Mouse (Mus musculus) urinary bladder, postnatal 10 days (tissue): ENCODE results near the gene Tmem95.

Experiments
- DNase-seq: peaks from one replicate; pipeline ENCODE4 v3.0.0; 2022; ENCODE audit warnings: low spot score

Gene Tmem95

GRCm38 (mm10) chr11:69846198-69846680 is 31.6 kb downstream of the Tmem95 start, which contains the start of gene Plscr3:
Gene Plscr3, plus strand, starts transcription at chr11:69846376.
- peak; percentile 55 for DNase-seq

- no peak for DNase-seq
Observed at GRCm38 (mm10) chr11:69838714-69839104, 39.1 kb downstream of the Tmem95 start.

GRCm38 (mm10) chr11:69837952-69838713 is 39.7 kb downstream of the Tmem95 start, which contains the start of gene Tmem256:
Gene Tmem256, plus strand, starts transcription at chr11:69838514.
- DNase-seq, result peak; percentile 73

DNA sequence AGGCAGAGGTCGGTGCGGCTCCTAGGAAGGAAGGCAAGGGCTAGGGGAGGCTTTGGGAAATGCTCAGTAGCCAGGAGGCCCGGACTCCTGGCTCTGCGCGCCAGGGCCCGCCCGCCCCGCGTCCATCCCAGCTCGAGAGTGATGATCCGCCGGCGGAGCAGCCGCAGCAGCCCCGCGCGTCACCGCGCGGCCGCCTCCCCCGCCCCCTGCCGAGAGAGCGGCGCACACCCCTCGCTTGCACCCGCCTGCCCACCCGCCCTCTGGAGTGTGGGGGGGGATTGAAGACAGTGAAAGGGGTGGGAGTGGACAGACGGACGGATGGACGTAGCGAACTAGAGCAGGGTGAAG is 40.2 kb downstream of the Tmem95 start, which contains the start of gene Nlgn2:
Gene Nlgn2, minus strand, starts transcription at position 181 of the 348 bp plus-strand sequence.
- DNase-seq, result no peak

DNA sequence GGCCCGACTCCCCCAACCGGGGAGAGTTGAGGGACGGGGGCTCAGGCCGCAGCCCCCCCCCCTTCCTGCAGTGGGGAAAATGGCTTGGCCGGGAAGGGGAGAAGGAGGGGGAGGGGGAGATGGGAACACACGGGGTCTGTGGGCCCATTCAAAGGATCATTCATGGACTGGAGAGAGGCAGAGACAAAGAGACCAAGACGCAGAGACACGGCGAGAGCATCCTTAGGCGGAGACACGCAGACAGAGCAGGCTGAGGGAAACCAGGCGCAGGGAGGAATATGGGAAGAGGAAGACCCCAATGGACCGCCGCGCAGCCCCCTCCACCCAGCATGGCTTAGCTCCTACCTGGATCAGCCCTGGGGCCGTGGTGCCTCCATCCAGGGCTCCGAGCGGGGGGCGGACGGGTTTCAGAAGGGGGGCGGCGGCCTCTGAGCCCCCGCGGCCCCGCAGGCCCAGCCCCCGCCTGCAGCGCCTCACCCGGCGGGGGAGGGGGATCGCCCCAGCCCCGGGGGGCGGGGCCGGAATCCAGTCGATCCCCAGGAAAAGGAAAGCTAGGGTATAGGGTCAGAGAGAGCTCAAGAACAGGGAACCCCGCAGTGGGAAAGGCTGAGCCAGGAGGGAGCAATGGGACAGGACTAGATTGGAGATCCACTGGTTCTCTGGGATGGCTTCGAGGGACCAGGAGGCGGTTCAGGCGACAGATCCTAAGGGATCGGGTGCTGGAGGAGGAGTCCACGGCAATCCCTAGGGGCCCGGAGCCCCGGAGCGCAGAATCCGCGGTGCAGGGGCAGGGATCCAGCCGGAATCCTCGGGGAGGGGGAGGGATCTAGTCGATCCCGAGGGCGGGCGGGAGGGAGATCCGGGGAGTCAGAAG is 40.9 kb downstream of the Tmem95 start:
- DNase-seq, result no peak

GRCm38 (mm10) chr11:69835966-69836335 is 41.9 kb downstream of the Tmem95 start:
- no peak for DNase-seq

DNA sequence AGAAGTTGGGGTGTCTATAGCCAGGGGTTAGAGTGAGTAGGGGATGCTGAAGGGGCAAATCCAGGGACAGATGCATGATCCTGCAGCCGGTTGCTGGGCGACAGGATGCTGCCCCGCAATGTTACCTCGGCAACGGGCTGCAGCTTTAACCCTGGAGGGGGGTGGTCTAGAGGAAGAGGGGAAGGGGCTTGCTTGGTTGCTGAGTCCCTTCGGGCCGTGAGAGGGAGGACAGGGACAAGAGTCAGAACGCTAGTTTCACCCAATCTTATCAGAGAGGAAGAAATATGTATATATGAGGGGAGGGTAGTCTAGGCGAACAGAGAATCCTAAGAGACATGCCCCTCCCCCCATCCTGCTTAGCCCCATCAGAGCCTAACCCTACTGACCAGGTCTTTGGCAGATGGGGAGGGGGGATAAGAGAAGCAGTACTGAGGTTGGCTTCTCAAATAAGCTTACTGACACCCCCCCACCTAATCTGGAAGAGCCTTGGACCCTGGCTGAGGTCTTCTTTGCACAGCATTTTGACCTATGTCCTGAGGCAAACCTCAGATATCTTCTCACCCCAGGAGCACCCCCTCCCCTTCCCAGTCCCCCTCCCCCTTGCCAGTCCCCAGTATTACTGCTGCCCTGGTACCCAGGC is 42.4 kb downstream of the Tmem95 start:
- no peak for DNase-seq

GRCm38 (mm10) chr11:69834001-69834549 is 43.7 kb downstream of the Tmem95 start:
- DNase-seq, result no peak

DNA sequence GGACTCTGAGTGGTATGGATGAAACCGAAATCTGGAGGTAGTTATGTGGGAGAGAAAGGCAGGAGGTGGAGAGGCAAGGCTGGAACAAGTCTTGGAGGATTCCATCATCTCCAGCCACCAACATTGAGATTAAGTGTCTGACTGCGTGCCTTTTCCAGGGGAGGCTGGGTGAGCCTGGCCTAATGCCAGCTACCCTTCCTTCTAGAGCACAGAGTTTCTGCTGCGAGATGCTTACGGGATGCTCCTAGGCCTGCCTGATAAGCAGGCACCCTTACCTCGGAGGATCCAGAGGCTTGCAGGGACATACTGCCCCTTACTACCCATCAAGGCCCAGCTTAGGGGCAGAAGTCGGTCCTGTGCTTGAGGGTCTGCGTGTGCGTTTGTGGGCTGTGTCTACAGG is 44.3 kb downstream of the Tmem95 start:
- no peak for DNase-seq

GRCm38 (mm10) chr11:69828832-69829231 is 49.0 kb downstream of the Tmem95 start:
- no peak for DNase-seq
